Mouse (Mus musculus) liver, embryonic 14.5 days (tissue): ENCODE results near the gene Sirpb1a.

Experiments
- CTCF ChIP-seq: IDR thresholded peaks from 2 replicates; pipeline ENCODE4 v1.5.1; 2016; ENCODE audit warnings: antibody characterized with exemption, low read depth, control low read depth
- EP300 ChIP-seq: IDR thresholded peaks from 2 replicates; pipeline ENCODE4 v1.6.1; 2016; ENCODE audit warnings: antibody characterized with exemption, low read depth

DNA sequence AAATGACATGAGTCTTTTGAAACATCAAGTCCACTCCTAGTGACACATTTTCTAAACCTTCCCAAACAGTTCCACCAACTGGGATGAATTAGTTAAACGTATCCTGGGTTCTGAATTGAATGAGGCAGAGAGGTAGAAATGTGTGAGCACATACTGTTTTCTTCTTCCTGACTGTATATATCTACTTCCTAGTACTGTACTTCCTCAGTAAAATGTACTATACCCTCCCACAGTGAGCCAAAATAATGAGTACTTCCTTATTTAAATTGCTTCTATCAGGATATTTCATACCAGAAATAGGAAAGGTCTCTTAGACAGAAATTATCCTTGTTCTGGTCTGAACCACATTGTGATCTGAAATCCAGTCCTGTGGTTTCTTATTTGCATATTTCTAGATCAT lies 86.0 kb downstream of the Sirpb1a start:
- TF ChIP-seq EP300, result no peak
- TF ChIP-seq CTCF, result no peak
